Mouse (Mus musculus): ENCODE data around the gene Hdac10. TPM values are rescaled to one million over a fixed set of nuclear protein-coding genes. Genes with fewer than 3 reads are reported as not detected.

The Hdac10 gene
- polyA plus RNA-seq, 1 experiment from 2014 or later, result 22.0 TPM

- Histone ChIP-seq H3K27ac (peak overlapping the region; percentile 70), H3K27me3 (peaks cover 22% of the 10 kb centered on the region)
- 14% methylated on average over 16 of the region's 16 CpGs for WGBS
Measured at GRCm38 (mm10) chr15:89147024-89147423, 18.5 kb upstream of the Hdac10 start.

GRCm38 (mm10) chr15:89146537-89146936 is 18.0 kb upstream of the Hdac10 start:
- peaks cover 27% of the 10 kb centered on the region for H3K27me3 ChIP-seq
- peak overlapping the region; percentile 64 for H3K4me2 ChIP-seq (replicated peaks)
- peak overlapping the region; percentile 58 for H3K4me3 ChIP-seq
- WGBS, result 2% methylated on average over 27 of the region's 27 CpGs
- ATAC-seq (ENCODE audit: low FRiP score), result 0 out of 2 replicates have a peak, but pooled peaks have one; percentile 9
- peaks cover 30% of the 10 kb centered on the region for H3K4me1 ChIP-seq
- H3K27ac ChIP-seq, result peak overlapping the region; percentile 70
- peaks cover 37% of the 10 kb centered on the region for H3K36me3 ChIP-seq
- H3K9ac ChIP-seq, result peak overlapping the region; percentile 90
- H3K9me3 ChIP-seq (replicated peaks), result no peaks in the 10 kb centered on the region

More at GRCm38 (mm10) chr15:89147024-89147423, 18.5 kb upstream of the Hdac10 start:
- peak overlapping the region; percentile 64 for H3K4me2 ChIP-seq (replicated peaks)
- peaks cover 37% of the 10 kb centered on the region for H3K36me3 ChIP-seq
- ATAC-seq (ENCODE audit: low FRiP score), result no peak
- peaks cover 32% of the 10 kb centered on the region for H3K4me1 ChIP-seq
- no peaks in the 10 kb centered on the region for H3K9me3 ChIP-seq (replicated peaks)
- peak overlapping the region; percentile 90 for H3K9ac ChIP-seq
- H3K4me3 ChIP-seq, result peak overlapping the region; percentile 58

- H3K9ac ChIP-seq, result no peak overlapping the region
- no peaks in the 10 kb centered on the region for H3K9me3 ChIP-seq (replicated peaks)
- peaks cover 32% of the 10 kb centered on the region for H3K27me3 ChIP-seq
- H3K4me1 ChIP-seq, result peaks cover 33% of the 10 kb centered on the region
- peak overlapping the region; percentile 64 for H3K4me2 ChIP-seq (replicated peaks)
- H3K27ac ChIP-seq, result no peak overlapping the region
- ATAC-seq (ENCODE audit: low FRiP score), result no peak
- H3K4me3 ChIP-seq, result peak overlapping the region; percentile 58; the same call in 1 of the 2 replicates
- WGBS, result 82% methylated on average over 24 of the region's 24 CpGs
- H3K36me3 ChIP-seq, result peaks cover 37% of the 10 kb centered on the region
Measured at GRCm38 (mm10) chr15:89145813-89146350, 17.4 kb upstream of the Hdac10 start.

- 85% methylated on average over 11 of the region's 11 CpGs for WGBS
- Histone ChIP-seq H3K27me3 (peaks cover 37% of the 10 kb centered on the region), H3K9ac (no peak overlapping the region), H3K4me2 (replicated peaks) (no peak overlapping the region), H3K36me3 (peaks cover 37% of the 10 kb centered on the region), H3K4me1 (peaks cover 37% of the 10 kb centered on the region), H3K9me3 (replicated peaks) (no peaks in the 10 kb centered on the region), H3K4me3 (no peak overlapping the region), H3K27ac (no peak overlapping the region)
- no peak for ATAC-seq (ENCODE audit: low FRiP score)
Measured at GRCm38 (mm10) chr15:89144965-89145364, 16.5 kb upstream of the Hdac10 start.

- ATAC-seq (ENCODE audit: low FRiP score), result no peak
- WGBS, result 87% methylated on average over 2 of the region's 2 CpGs
- Histone ChIP-seq H3K9ac (no peak overlapping the region), H3K4me2 (replicated peaks) (no peak overlapping the region), H3K36me3 (peaks cover 37% of the 10 kb centered on the region), H3K27ac (no peak overlapping the region), H3K27me3 (peaks cover 46% of the 10 kb centered on the region), H3K9me3 (replicated peaks) (no peaks in the 10 kb centered on the region), H3K4me1 (peaks cover 40% of the 10 kb centered on the region), H3K4me3 (no peak overlapping the region)
Measured at GRCm38 (mm10) chr15:89143134-89143533, 14.6 kb upstream of the Hdac10 start.

GRCm38 (mm10) chr15:89141905-89142304 is 13.4 kb upstream of the Hdac10 start:
- Histone ChIP-seq H3K9ac (no peak overlapping the region), H3K27ac (no peak overlapping the region), H3K36me3 (peaks cover 37% of the 10 kb centered on the region), H3K9me3 (replicated peaks) (no peaks in the 10 kb centered on the region), H3K4me2 (replicated peaks) (no peak overlapping the region), H3K27me3 (peaks cover 37% of the 10 kb centered on the region), H3K4me1 (peaks cover 34% of the 10 kb centered on the region), H3K4me3 (no peak overlapping the region)
- ATAC-seq (ENCODE audit: low FRiP score), result no peak
- WGBS, result 72% methylated on average over 4 of the region's 4 CpGs

- Histone ChIP-seq H3K36me3 (peaks cover 37% of the 10 kb centered on the region), H3K4me2 (replicated peaks) (no peak overlapping the region), H3K4me1 (peaks cover 29% of the 10 kb centered on the region), H3K27me3 (peaks cover 37% of the 10 kb centered on the region), H3K27ac (no peak overlapping the region), H3K4me3 (0 out of 2 replicates have a peak overlapping the region, but pooled peaks have one; percentile 52), H3K9me3 (replicated peaks) (no peaks in the 10 kb centered on the region), H3K9ac (no peak overlapping the region)
- 33% methylated on average over 5 of the region's 5 CpGs for WGBS
- ATAC-seq (ENCODE audit: low FRiP score), result no peak
Measured at GRCm38 (mm10) chr15:89141443-89141842, 12.9 kb upstream of the Hdac10 start.

GRCm38 (mm10) chr15:89140659-89141252 is 12.3 kb upstream of the Hdac10 start, which contains the start of gene Mapk12:
TSS of gene Mapk12 (minus strand) at chr15:89140703.
- no peak within 1 kb of the TSS for H3K27ac ChIP-seq
- H3K27me3 ChIP-seq, result peaks cover 33% of the 10 kb centered on the region
- H3K36me3 ChIP-seq, result peaks cover 35% of the 10 kb centered on the region
- peaks cover 23% of the 10 kb centered on the region for H3K4me1 ChIP-seq
- ATAC-seq (ENCODE audit: low FRiP score), result peak; percentile 72
- peak within 1 kb of the TSS; percentile 52 for H3K4me3 ChIP-seq
- H3K9ac ChIP-seq, result peak within 1 kb of the TSS; percentile 68
- under 1% methylated on average over 21 of the region's 21 CpGs for WGBS
- no peaks in the 10 kb centered on the region for H3K9me3 ChIP-seq (replicated peaks)
- peak within 1 kb of the TSS; percentile 97 for H3K4me2 ChIP-seq (replicated peaks)

GRCm38 (mm10) chr15:89140048-89140658 is 11.7 kb upstream of the Hdac10 start:
- no peaks in the 10 kb centered on the region for H3K9me3 ChIP-seq (replicated peaks)
- H3K4me2 ChIP-seq (replicated peaks), result peak overlapping the region; percentile 97
- peak overlapping the region; percentile 68 for H3K9ac ChIP-seq
- ATAC-seq (ENCODE audit: low FRiP score), result peak; percentile 55
- H3K36me3 ChIP-seq, result peaks cover 29% of the 10 kb centered on the region
- peaks cover 23% of the 10 kb centered on the region for H3K4me1 ChIP-seq
- peak overlapping the region; percentile 52 for H3K4me3 ChIP-seq
- H3K27ac ChIP-seq, result no peak overlapping the region
- peaks cover 28% of the 10 kb centered on the region for H3K27me3 ChIP-seq
- WGBS, result under 1% methylated on average over 48 of the region's 53 CpGs

- no peak overlapping the region for H3K9ac ChIP-seq
- peaks cover 13% of the 10 kb centered on the region for H3K36me3 ChIP-seq
- no peak overlapping the region for H3K27ac ChIP-seq
- H3K9me3 ChIP-seq (replicated peaks), result no peaks in the 10 kb centered on the region
- peaks cover 28% of the 10 kb centered on the region for H3K27me3 ChIP-seq
- no peak overlapping the region for H3K4me2 ChIP-seq (replicated peaks)
- 89% methylated on average over 6 of the region's 6 CpGs for WGBS
- H3K4me3 ChIP-seq, result no peak overlapping the region
- H3K4me1 ChIP-seq, result peaks cover 23% of the 10 kb centered on the region
- ATAC-seq (ENCODE audit: low FRiP score), result no peak
Measured at GRCm38 (mm10) chr15:89138531-89138930, 10.0 kb upstream of the Hdac10 start.

- Histone ChIP-seq H3K4me1 (peaks cover 23% of the 10 kb centered on the region), H3K36me3 (peaks cover 8% of the 10 kb centered on the region), H3K27ac (no peak overlapping the region), H3K4me3 (no peak overlapping the region), H3K9ac (no peak overlapping the region), H3K4me2 (replicated peaks) (no peak overlapping the region), H3K9me3 (replicated peaks) (no peaks in the 10 kb centered on the region), H3K27me3 (peaks cover 28% of the 10 kb centered on the region)
- ATAC-seq (ENCODE audit: low FRiP score), result no peak
- 83% methylated on average over 7 of the region's 7 CpGs for WGBS
Measured at GRCm38 (mm10) chr15:89138046-89138405, 9.5 kb upstream of the Hdac10 start.

GRCm38 (mm10) chr15:89137378-89138045 is 9.0 kb upstream of the Hdac10 start:
- H3K4me3 ChIP-seq, result no peak overlapping the region
- no peak overlapping the region for H3K4me2 ChIP-seq (replicated peaks)
- 74% methylated on average over 11 of the region's 11 CpGs for WGBS
- H3K36me3 ChIP-seq, result peaks cover 3% of the 10 kb centered on the region; the same call in 1 of the 2 replicates
- peaks cover 23% of the 10 kb centered on the region for H3K4me1 ChIP-seq
- peaks cover 28% of the 10 kb centered on the region for H3K27me3 ChIP-seq
- H3K27ac ChIP-seq, result no peak overlapping the region
- ATAC-seq (ENCODE audit: low FRiP score), result no peak
- H3K9ac ChIP-seq, result no peak overlapping the region
- no peaks in the 10 kb centered on the region for H3K9me3 ChIP-seq (replicated peaks)

All from hindbrain, embryonic 12.5 days (tissue).